Mouse (Mus musculus) adrenal gland (tissue): Measurements from ENCODE around the gene Ing4.
"Not testable (repeated sequence)": the region's sequence is repeated elsewhere in the genome, so short reads cannot be mapped to it uniquely, and the experiment has no call there.

Experiments
- intact Hi-C: fragments of 180-260 bp; cut with DNase I; formaldehyde crosslinking; loops from one replicate; pipeline ENCODE4 v1.15.1; 2025
- long read RNA-seq, 2 experiments: library from polyadenylated mRNA; unstranded; transcript quantifications; one replicate each; pipeline ENCODE4 v2.0.0; 2020; ENCODE audit warnings: borderline replicate concordance in 1 of 2; ENCODE audit not compliant: insufficient replicate concordance in 1 of 2

Ing4 gene
- long read RNA-seq, experiment 1, transcript Ing4-205 (8 exons, 1,446 nt) = minor isoform, 5 of 72 reads
- long read RNA-seq, experiment 1, transcript Ing4-201 (8 exons, 1,629 nt) = major isoform, 41 of 72 reads
- long read RNA-seq, experiment 1, partial matches to known transcripts = 2 of 72 reads
- long read RNA-seq, experiment 1, other reads (novel, unspliced or antisense) = 24 of 72 reads
- long read RNA-seq, experiment 2, transcript Ing4-201 (8 exons, 1,629 nt) = major isoform, 40 of 61 reads
- long read RNA-seq, experiment 2, partial matches to known transcripts = 4 of 61 reads
- long read RNA-seq, experiment 2, other reads (novel, unspliced or antisense) = 12 of 61 reads

DNA sequence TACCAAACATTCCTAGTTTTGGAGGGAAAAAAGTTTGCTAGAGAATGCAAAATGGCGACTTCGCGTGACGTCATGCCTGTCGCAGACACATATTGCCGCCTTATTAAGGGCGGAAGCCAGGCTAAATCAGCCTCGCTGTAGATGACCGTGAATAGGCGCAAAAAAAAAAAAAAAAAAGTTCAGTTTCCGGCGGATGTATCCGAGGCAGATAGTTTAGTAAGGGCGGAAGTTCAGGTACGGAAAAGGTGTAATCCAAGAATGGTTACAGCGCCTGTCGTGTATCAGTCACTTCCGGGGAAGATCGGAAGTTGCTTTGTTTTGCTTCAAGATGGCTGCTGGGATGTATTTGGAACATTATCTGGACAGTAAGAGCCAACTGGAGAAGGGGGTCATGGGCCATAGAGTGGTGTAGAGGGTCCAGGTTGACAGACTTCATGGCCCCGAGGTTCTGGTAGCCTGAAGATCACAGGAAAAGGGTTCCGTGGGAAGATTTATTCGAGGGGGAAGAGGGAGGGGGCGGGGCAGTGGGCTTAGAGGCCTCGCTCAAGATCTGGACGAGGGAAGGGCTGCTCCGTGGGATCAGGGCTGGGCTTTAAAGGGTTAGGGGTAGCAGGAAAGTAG, at the start of gene Ing4:
Gene Ing4 (plus strand): TSS at position 228 of the 621 bp plus-strand sequence.
- intact Hi-C loops = loop anchor here (2.0 kb wide), 1 partner anchor 31 kb away; the partner anchor contains the start of gene Zfp384

DNA sequence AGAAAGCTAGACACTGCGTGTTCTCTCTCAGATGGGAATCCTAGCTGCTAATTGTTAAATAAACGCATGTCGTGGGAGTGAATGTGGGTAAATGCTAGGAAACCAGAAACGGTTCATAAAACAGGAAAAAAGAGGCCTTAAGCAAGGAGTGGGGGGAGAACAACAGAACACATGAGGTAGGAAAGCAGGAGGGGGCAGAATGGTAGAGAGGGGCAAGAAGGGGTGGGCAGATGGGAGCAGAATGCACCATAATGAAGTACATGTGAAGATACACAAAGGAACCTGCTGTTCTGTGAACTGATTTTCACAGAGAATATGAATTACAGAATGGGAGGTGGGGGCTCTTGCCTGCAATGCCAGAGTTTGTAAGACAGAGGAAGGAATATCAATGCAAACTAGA, 47.3 kb upstream of the Ing4 start:
- intact Hi-C loops = no loop called here

DNA sequence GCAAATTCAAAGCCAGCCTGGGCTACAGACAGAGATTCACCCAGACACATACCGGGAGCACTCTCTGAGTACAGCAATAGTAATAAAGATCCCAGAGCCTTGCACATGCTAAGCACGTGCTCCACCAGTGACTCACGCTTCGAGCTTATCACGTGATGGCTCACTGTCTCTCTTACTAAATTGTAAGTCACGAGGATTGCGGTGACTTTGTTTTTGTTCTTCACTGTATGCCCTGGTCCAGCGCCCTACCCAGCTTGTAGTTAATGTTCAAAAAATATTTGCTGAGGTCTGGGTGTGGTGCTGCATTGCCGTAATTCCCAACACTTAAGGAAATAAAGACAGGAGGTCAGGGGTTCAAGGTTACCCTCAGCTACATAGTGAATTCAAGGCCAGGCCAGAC, 46.2 kb upstream of the Ing4 start:
- intact Hi-C loops = no loop called here

- intact Hi-C loops = no loop called here
Measured at GRCm38 (mm10) chr6:124993876-124994275, 45.7 kb upstream of the Ing4 start.

DNA sequence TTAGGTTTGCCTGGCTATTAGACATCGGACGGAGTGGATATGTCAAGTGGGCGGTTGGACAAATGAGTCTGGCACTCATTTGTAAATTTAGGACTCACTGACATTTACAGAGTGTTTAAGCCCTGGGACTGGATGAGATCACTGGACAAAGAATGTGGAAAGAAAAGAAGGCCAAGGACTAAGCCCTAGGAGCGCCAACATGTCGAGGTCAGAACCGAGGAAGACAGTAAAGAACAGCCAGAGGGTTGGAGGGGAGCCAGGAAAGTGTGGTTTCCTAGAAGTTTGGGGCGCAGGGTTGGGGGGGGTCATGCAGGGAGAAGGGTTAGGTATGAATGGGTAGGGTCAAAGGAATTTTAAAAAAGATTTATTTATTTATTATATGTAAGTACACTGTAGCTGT, 44.3 kb upstream of the Ing4 start:
- intact Hi-C loops = no loop called here

DNA sequence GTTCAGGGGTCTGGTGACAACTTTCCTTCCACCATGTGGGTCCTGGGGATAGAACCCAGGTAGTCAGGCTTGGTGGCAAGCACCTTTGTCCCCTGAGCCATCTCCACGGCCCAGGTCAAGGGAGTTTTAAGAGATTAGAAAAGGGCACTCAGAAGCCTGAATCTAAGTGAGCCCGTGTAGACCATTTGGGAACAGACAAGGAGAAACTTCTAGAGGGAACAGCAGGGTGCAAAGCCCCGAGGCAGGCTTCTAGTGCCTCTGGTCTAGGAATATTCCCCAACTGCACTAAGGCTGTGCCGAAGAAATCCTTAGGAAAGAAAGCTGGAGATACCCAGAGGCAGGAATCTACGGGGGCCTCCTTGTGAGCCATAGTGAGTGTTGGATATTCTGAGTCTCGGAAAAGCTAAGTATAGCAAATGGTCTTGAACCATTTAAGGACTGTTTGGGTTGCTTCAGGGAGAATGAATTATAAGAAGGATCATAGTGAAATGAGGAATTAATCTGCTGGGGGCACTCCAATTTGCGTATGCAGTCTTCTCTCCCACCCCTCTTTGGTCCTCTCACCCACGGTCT, 43.6 kb upstream of the Ing4 start:
- intact Hi-C loops = no loop called here

DNA sequence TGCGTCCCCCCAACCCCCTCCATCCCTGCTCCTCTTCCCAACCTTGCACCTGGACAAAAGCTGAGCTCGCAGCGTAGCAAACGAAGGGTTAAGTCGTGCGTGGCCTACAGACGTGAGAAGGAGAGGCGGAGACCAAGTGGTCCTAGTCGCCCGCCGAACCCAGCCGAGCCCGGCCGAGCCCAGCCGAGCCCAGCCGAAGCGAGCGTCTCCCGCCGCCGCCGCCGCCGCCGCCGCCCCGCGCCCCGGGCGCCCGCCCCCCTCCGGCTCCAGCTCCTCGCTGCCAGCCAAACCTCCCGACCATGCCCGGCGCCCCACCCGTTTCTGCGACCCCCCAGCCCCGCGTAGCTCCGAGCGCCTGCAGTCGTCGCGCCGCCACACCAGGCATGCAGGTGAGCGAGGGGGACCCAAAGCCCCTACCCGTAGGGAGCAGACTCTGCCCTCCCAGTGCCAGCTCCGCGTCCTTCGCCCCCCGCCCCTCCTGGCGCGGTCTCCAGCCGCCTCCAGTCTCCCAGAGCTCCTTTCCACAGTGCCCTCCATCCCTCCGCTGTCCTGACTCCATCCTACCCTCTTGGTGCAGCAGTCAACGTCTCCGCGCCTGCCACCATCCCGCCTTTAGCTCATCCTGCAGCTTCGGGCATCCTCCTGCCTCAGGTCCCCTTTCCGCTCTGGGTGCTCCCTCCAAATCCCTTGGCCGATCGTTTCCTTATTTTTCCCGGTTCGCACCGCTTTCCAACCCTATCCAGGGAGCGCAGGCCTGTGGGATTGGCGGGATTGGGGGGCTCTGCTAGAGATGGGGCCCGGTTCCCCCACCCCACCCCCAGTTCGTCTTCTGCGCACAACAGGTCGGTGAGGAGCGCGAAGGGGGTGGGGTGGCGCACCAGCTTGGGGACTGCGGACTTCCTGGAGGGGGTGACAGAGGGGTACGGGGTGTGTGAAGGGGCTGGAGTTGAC, 42.7 kb upstream of the Ing4 start, which contains the start of gene Pianp:
Gene Pianp (plus strand): TSS at position 144 of the 951 bp plus-strand sequence.
- intact Hi-C loops = no loop called here

- intact Hi-C loops = no loop called here
Measured at GRCm38 (mm10) chr6:124998066-124998465, 41.5 kb upstream of the Ing4 start.

GRCm38 (mm10) chr6:124999091-124999490, 40.5 kb upstream of the Ing4 start:
- intact Hi-C loops = no loop called here

DNA sequence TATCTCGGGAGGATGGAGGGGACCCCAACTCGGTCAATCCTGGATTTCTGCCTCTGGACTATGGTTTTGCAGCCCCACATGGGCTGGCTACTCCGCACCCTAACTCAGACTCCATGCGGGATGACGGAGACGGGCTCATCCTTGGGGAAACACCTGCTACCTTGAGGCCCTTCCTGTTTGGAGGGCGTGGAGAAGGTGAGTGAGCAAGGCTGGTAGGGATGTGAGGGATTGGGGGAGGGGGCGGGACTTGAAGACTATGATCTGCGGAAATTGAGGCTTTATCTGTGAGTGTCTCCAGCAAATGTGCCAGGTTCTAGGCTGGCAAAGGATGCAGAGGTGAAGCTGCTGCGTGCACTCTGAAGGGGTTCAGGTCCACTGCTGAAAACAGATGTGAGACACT, 40.0 kb upstream of the Ing4 start:
- intact Hi-C loops = no loop called here

- intact Hi-C loops = no loop called here
Measured at GRCm38 (mm10) chr6:125003706-125004105, 35.9 kb upstream of the Ing4 start.

- intact Hi-C loops = no loop called here
Measured at GRCm38 (mm10) chr6:125005086-125005485, 34.5 kb upstream of the Ing4 start.

DNA sequence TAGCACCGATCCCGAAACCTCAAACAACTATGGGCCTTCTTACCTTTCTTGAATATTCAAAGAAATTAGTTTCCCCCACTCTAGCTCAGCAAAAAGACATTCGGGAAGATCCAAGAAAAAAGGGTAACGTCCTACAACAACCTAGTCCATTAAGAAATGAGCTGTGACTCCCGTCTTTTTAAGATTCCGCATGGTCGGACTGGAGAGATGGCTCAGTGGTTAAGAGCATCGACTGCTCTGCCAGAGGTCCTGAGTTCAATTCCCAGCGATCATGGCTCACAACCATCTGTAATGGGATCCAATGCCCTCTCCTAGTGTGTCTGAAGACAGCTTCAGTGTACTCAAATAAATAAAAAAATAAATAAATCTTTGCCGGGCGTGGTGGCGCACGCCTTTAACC, 31.5 kb upstream of the Ing4 start:
- intact Hi-C loops = loop anchor here (2.0 kb wide), 1 partner anchor 31 kb away; the partner anchor contains the start of gene Ing4

GRCm38 (mm10) chr6:125008586-125009128, 30.9 kb upstream of the Ing4 start:
- intact Hi-C loops = loop anchor here (2.0 kb wide), 1 partner anchor 30 kb away; the partner anchor contains the start of gene Ing4

DNA sequence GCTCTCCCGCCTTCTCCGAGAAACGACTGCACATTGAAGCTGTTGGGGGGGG, 30.6 kb upstream of the Ing4 start, which contains the start of gene Zfp384:
Gene Zfp384 (plus strand): TSS at position 17 of the 52 bp plus-strand sequence.
- intact Hi-C loops = loop anchor here (2.0 kb wide), 1 partner anchor 30 kb away; the partner anchor contains the start of gene Ing4

GRCm38 (mm10) chr6:125009181-125010073, 30.1 kb upstream of the Ing4 start:
- intact Hi-C loops = loop anchor here (2.0 kb wide), 1 partner anchor 29 kb away; the partner anchor contains the start of gene Ing4

- intact Hi-C loops = no loop called here
Measured at GRCm38 (mm10) chr6:125017682-125018081, 21.9 kb upstream of the Ing4 start.

GRCm38 (mm10) chr6:125030532-125030931, 9.0 kb upstream of the Ing4 start:
- intact Hi-C loops = not testable (repeated sequence)

- intact Hi-C loops = no loop called here
Measured at GRCm38 (mm10) chr6:125031604-125032003, 8.0 kb upstream of the Ing4 start.

DNA sequence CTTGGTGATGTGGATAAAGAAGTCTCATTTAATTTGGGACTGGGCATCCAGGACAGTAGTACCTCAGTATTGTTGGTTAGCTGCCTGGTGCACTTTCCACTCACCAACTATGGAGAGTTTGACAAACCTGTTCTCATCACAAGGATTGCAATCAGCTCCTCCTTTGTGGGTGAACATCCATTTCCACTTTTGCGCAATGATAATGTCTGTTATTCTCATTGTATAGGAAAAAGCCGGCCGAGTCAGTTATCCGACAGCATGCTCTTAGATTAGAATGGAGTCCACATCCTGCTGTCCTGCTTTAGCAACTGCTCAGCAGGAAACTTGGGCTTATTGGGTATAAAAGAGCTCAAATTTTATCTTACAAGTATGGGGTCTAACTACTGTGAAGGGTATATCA, 894 bp upstream of the Ing4 start:
- intact Hi-C loops = loop anchor here (2.0 kb wide), 1 partner anchor 30 kb away; the partner anchor contains the start of gene Zfp384
